Mouse (Mus musculus): ENCODE data around the gene Tcf15.
A peak's percentile ranks its signal among the peaks of the same experiment; 100 is the strongest.

Gene Tcf15

DNA sequence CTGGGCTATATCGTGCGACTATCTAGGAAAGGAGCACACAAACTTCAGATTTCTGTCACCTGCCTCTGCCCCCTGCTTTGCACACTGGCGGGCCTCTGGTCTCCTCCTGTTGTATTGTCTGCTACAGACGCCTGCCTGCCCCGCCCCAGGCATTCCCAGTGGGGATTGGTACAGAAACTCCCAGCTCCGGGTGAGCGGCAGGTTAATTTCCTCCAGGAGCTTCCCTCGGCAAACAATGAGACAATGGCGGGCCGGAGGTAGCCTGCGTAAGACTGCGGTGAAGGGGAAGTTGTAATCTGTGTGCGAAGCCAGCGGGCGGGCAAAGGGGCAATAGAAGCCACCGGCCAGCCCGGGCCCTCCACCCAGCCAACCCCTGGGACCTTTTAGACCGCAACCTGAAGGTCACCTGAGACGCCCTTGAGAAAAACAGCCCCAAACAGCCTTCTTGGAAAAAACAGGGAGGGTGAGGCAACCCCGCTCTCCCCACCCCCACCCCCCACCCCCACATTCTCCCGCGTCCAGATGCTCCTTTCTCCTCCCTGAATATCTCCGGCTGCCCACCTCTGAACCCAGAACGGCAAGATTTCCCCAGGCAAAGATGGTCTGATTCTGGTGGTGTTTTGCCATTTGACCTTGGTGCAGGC, 33.9 kb downstream of the Tcf15 start:
- DNase-seq = no peak

GRCm38 (mm10) chr2:152177806-152178170, 34.4 kb downstream of the Tcf15 start:
- no peak for DNase-seq

- DNase-seq = no peak
These were observed 35.0 kb downstream of the Tcf15 start for GRCm38 (mm10) chr2:152178345-152178744.

DNA sequence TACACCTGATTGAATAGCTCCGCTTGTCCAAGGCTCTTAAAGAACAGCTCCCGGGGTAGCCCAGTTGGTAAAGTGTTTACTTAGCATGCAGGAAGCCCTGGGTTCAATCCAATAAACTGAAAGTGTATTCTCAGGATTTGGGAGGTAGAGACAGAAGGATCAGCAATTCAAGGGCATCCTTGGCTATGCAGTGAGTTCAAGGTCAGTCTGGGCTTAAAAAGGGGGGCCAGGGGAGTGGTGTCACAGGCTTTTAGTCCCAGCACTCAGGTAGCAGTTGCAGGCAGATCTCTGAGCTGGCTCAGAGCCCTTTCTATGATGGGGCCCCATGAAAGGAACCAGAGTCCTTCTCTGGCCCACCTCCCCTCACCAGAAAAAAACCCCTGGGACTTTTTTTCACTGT, 35.9 kb downstream of the Tcf15 start:
- DNase-seq = no peak

- no peak for DNase-seq
These were observed 37.0 kb downstream of the Tcf15 start for GRCm38 (mm10) chr2:152180323-152180722.

DNA sequence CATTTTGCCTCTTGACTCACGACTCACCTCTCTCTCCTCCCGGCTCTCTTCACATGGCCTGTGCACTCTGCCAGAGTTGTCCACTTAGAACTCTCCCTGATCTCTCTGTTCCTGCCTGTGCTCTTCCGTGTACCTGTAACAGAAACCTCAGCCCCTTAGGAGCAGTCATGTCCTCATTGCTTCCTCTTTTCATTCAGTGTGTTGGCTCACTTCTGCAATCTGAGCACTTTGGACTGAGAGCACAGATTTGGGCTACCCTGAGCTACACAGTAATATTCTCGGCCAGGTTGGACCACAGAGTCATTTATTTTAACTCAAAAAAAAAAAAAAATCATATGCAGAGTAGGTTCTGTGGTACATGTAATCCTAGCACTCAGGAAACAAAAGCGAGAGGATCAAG, 43.8 kb downstream of the Tcf15 start:
- DNase-seq = no peak

DNA sequence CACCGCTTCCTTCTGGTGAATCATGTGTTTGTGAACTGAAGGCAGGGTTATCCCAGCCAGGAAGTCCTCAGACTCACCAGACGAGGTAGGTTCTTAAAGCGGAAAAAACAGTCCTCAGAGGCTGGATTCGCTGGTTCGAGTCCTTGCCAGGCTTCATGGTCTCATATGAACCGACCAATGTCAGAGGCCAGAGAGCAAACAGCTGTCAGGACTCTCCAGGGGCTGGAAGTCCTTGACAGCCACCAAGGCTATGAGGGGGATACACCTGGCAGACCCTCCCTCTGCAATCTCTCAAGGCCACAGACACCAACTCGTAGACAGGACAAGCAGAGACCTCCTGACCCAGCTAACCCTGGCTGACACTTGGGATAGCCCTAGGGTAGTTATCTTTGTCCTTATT, 45.9 kb downstream of the Tcf15 start:
- DNase-seq = no peak

GRCm38 (mm10) chr2:152189640-152190039, 46.3 kb downstream of the Tcf15 start:
- no peak for DNase-seq

- DNase-seq = no peak
These were observed 46.8 kb downstream of the Tcf15 start for GRCm38 (mm10) chr2:152190161-152190560.

- no peak for DNase-seq
These were observed 49.4 kb downstream of the Tcf15 start for GRCm38 (mm10) chr2:152192591-152193345.

DNA sequence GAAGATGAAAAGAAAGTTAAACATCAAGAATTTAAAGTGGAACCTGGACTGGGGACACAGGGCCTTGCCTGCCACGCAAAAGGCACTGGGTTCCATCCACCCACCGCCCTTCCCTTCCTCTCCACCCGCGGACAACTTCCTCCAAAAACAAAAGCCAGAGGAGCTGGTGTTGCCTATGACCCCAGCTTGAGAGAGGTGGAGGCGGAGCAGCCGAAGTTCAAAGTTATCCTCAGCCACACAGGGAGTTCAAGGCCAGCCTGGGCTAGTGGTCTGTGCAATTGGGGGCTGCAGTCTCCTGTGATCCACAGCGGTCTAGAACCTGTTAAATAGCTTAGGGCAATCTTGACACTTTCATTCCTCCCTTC, 50.0 kb downstream of the Tcf15 start:
- no peak for DNase-seq

GRCm38 (mm10) chr2:152194586-152194985, 51.2 kb downstream of the Tcf15 start:
- DNase-seq = no peak

DNA sequence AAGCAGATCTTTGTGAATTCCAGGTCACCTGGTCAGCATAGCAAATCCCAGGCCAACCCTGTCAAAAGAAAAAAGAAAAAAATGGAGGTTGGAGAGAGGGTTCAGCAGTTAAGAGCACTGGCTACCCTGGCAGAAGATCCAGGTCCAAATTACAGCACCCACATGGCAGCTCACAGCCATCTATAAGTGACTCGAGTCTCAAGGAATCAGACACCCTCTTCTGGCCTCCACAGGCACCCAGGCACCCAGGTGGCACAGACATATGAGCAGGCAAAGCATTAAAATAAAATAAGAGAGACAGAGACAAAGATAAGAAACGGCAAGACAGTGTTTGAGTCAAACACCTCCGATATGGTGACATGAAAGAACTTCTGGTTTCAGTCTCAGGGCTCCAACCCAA, 53.5 kb downstream of the Tcf15 start:
- DNase-seq = no peak

- peak; percentile 49 for DNase-seq
These were observed 53.9 kb downstream of the Tcf15 start for GRCm38 (mm10) chr2:152197301-152197712.
